Mouse (Mus musculus): ENCODE results near the gene Cadm1.

DNA sequence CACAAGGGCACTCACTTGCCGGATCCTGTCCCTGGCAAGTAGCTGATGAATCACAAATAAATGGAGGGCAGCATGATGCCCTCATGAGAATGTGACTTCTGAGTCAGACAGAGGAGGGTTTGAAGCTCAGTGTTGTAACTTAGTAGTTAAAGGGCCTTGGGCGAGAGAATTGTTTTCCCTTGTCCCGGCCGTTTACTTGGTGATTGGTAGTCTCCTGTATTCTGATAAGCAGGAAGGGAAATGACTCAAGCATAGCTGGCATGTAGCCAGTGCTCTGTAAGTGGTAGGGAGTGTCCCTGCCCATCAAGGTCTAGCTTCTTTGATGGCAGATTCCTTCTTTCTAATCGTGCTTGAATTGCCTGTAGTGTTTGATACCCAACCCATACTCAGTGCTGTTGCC lies 59.9 kb downstream of the Cadm1 start:
- no peak for TF ChIP-seq USF1 (IDR thresholded peaks at IDR 0.05; ENCODE audit: low read depth)
- no peak for TF ChIP-seq POLR2A (IDR thresholded peaks at IDR 0.05; ENCODE audit: insufficient read length, low read depth)
- TF ChIP-seq POLR2AphosphoS2 (IDR thresholded peaks at IDR 0.05; ENCODE audit: insufficient read length, low read depth), result no peak
- TF ChIP-seq TCF12 (IDR thresholded peaks at IDR 0.05; ENCODE audit: insufficient read depth, poor library complexity, severe bottlenecking), result no peak
- no peak for TF ChIP-seq E2F4 (IDR thresholded peaks at IDR 0.05; ENCODE audit: insufficient read depth)
- no peak for TF ChIP-seq REST (IDR thresholded peaks at IDR 0.05; ENCODE audit: insufficient read depth, insufficient read length)
- no peak for TF ChIP-seq CEBPB (IDR thresholded peaks at IDR 0.05; ENCODE audit: insufficient read depth, poor library complexity, severe bottlenecking)
- no peak for TF ChIP-seq MAX (IDR thresholded peaks at IDR 0.05; ENCODE audit: low read depth)
- TF ChIP-seq MYOD1 (IDR thresholded peaks at IDR 0.05; ENCODE audit: control insufficient read depth in 1 of 3, insufficient read length in 2 of 3, low read depth in 2 of 3), result no peak
- no peak for TF ChIP-seq MYOG (IDR thresholded peaks at IDR 0.05; ENCODE audit: control insufficient read depth in 1 of 3, insufficient read depth in 1 of 3, insufficient read length in 2 of 3, low read depth in 2 of 3)
- TF ChIP-seq SRF (IDR thresholded peaks at IDR 0.05; ENCODE audit: control insufficient read depth, insufficient read length, low read depth), result no peak
- TF ChIP-seq TCF3 (IDR thresholded peaks at IDR 0.05; ENCODE audit: insufficient read length, low read depth), result no peak
